Mouse (Mus musculus): Measurements from ENCODE around the gene Emx2. TPM values are rescaled to one million over a fixed set of nuclear protein-coding genes. Genes with fewer than 3 reads are reported as not detected.
A peak's percentile ranks its signal among the peaks of the same experiment; 100 is the strongest.

Emx2 gene
- polyA plus RNA-seq, 1 experiment, result 14.3 TPM

- no peak for DNase-seq
- H3K27ac ChIP-seq (ENCODE audit: insufficient read depth, low read depth, low read length), result no peak overlapping the region
- 47% methylated on average over 6 of the region's 6 CpGs for WGBS
- no peaks in the 10 kb centered on the region for H3K4me1 ChIP-seq (ENCODE audit: control insufficient read depth, insufficient read depth, low read length)
- no peak overlapping the region for H3K4me3 ChIP-seq (ENCODE audit: insufficient read depth, low read depth, low read length)
- no peaks in the 10 kb centered on the region; the same call in 1 of the 2 replicates for H3K36me3 ChIP-seq (ENCODE audit: control insufficient read depth, insufficient read depth, low read length)
- no peak for TF ChIP-seq CTCF (conservative IDR thresholded peaks at IDR 0.05; ENCODE audit: insufficient read depth, insufficient read length, low read depth, low read length)
- no peak for TF ChIP-seq POLR2A (IDR thresholded peaks at IDR 0.05; ENCODE audit: low read depth, low read length)
- H3K27me3 ChIP-seq (replicated peaks; ENCODE audit: control insufficient read depth, insufficient read depth, low read length), result no peaks in the 10 kb centered on the region
Measured at GRCm38 (mm10) chr19:59432286-59432685, 25.9 kb upstream of the Emx2 start.

GRCm38 (mm10) chr19:59450561-59451135 is 7.5 kb upstream of the Emx2 start:
- H3K36me3 ChIP-seq (ENCODE audit: control insufficient read depth, insufficient read depth, low read length), result no peaks in the 10 kb centered on the region
- DNase-seq, result no peak
- no peaks in the 10 kb centered on the region for H3K27me3 ChIP-seq (replicated peaks; ENCODE audit: control insufficient read depth, insufficient read depth, low read length)
- WGBS, result 36% methylated on average over 14 of the region's 14 CpGs
- no peak overlapping the region for H3K27ac ChIP-seq (ENCODE audit: insufficient read depth, low read depth, low read length)
- H3K4me1 ChIP-seq (ENCODE audit: control insufficient read depth, insufficient read depth, low read length), result peaks cover 4% of the 10 kb centered on the region; the same call in 1 of the 2 replicates
- H3K4me3 ChIP-seq (ENCODE audit: insufficient read depth, low read depth, low read length), result no peak overlapping the region
- no peak for TF ChIP-seq CTCF (conservative IDR thresholded peaks at IDR 0.05; ENCODE audit: insufficient read depth, insufficient read length, low read depth, low read length)
- TF ChIP-seq POLR2A (IDR thresholded peaks at IDR 0.05; ENCODE audit: low read depth, low read length), result no peak

- Histone ChIP-seq H3K4me3 (ENCODE audit: insufficient read depth, low read depth, low read length) (0 out of 2 replicates have a peak overlapping the region, but pooled peaks have one; percentile 5), H3K36me3 (ENCODE audit: control insufficient read depth, insufficient read depth, low read length) (no peaks in the 10 kb centered on the region), H3K27ac (ENCODE audit: insufficient read depth, low read depth, low read length) (no peak overlapping the region), H3K4me1 (ENCODE audit: control insufficient read depth, insufficient read depth, low read length) (peaks cover 6% of the 10 kb centered on the region; the same call in 1 of the 2 replicates), H3K27me3 (replicated peaks; ENCODE audit: control insufficient read depth, insufficient read depth, low read length) (no peaks in the 10 kb centered on the region)
- WGBS, result 21% methylated on average over 31 of the region's 31 CpGs
- no peak for DNase-seq
- TF ChIP-seq CTCF (conservative IDR thresholded peaks at IDR 0.05; ENCODE audit: insufficient read depth, insufficient read length, low read depth, low read length) (no peak), POLR2A (IDR thresholded peaks at IDR 0.05; ENCODE audit: low read depth, low read length) (no peak)
Measured at GRCm38 (mm10) chr19:59451441-59451951, 6.7 kb upstream of the Emx2 start.

- H3K27me3 ChIP-seq (replicated peaks; ENCODE audit: control insufficient read depth, insufficient read depth, low read length), result no peaks in the 10 kb centered on the region
- peaks cover 6% of the 10 kb centered on the region; the same call in 1 of the 2 replicates for H3K4me1 ChIP-seq (ENCODE audit: control insufficient read depth, insufficient read depth, low read length)
- H3K27ac ChIP-seq (ENCODE audit: insufficient read depth, low read depth, low read length), result no peak overlapping the region
- H3K36me3 ChIP-seq (ENCODE audit: control insufficient read depth, insufficient read depth, low read length), result no peaks in the 10 kb centered on the region
- TF ChIP-seq POLR2A (IDR thresholded peaks at IDR 0.05; ENCODE audit: low read depth, low read length), result no peak
- TF ChIP-seq CTCF (conservative IDR thresholded peaks at IDR 0.05; ENCODE audit: insufficient read depth, insufficient read length, low read depth, low read length), result no peak
- no peak overlapping the region for H3K4me3 ChIP-seq (ENCODE audit: insufficient read depth, low read depth, low read length)
- WGBS, result 51% methylated on average over 4 of the region's 4 CpGs
- no peak for DNase-seq
Measured at GRCm38 (mm10) chr19:59452321-59452720, 5.9 kb upstream of the Emx2 start.

GRCm38 (mm10) chr19:59453591-59453990 is 4.6 kb upstream of the Emx2 start:
- DNase-seq, result no peak
- H3K27me3 ChIP-seq (replicated peaks; ENCODE audit: control insufficient read depth, insufficient read depth, low read length), result no peaks in the 10 kb centered on the region
- H3K36me3 ChIP-seq (ENCODE audit: control insufficient read depth, insufficient read depth, low read length), result no peaks in the 10 kb centered on the region
- no peak overlapping the region for H3K27ac ChIP-seq (ENCODE audit: insufficient read depth, low read depth, low read length)
- peaks cover 6% of the 10 kb centered on the region; the same call in 1 of the 2 replicates for H3K4me1 ChIP-seq (ENCODE audit: control insufficient read depth, insufficient read depth, low read length)
- TF ChIP-seq CTCF (conservative IDR thresholded peaks at IDR 0.05; ENCODE audit: insufficient read depth, insufficient read length, low read depth, low read length), result no peak
- no peak for TF ChIP-seq POLR2A (IDR thresholded peaks at IDR 0.05; ENCODE audit: low read depth, low read length)
- 48% methylated on average over 13 of the region's 13 CpGs for WGBS
- H3K4me3 ChIP-seq (ENCODE audit: insufficient read depth, low read depth, low read length), result no peak overlapping the region

GRCm38 (mm10) chr19:59454196-59454595 is 4.0 kb upstream of the Emx2 start:
- WGBS, result under 1% methylated on average over 18 of the region's 18 CpGs

GRCm38 (mm10) chr19:59455671-59456070 is 2.5 kb upstream of the Emx2 start:
- peaks cover 6% of the 10 kb centered on the region; the same call in 1 of the 2 replicates for H3K4me1 ChIP-seq (ENCODE audit: control insufficient read depth, insufficient read depth, low read length)
- WGBS, result 5% methylated on average over 7 of the region's 7 CpGs
- DNase-seq, result peak; percentile 95
- no peaks in the 10 kb centered on the region for H3K27me3 ChIP-seq (replicated peaks; ENCODE audit: control insufficient read depth, insufficient read depth, low read length)
- no peaks in the 10 kb centered on the region for H3K36me3 ChIP-seq (ENCODE audit: control insufficient read depth, insufficient read depth, low read length)
- peak overlapping the region; percentile 98 for H3K27ac ChIP-seq (ENCODE audit: insufficient read depth, low read depth, low read length)
- H3K4me3 ChIP-seq (ENCODE audit: insufficient read depth, low read depth, low read length), result no peak overlapping the region
- peak; percentile 44 for TF ChIP-seq CTCF (conservative IDR thresholded peaks at IDR 0.05; ENCODE audit: insufficient read depth, insufficient read length, low read depth, low read length)
- TF ChIP-seq POLR2A (IDR thresholded peaks at IDR 0.05; ENCODE audit: low read depth, low read length), result no peak

More at GRCm38 (mm10) chr19:59454196-59454595, 4.0 kb upstream of the Emx2 start:
- Histone ChIP-seq H3K36me3 (ENCODE audit: control insufficient read depth, insufficient read depth, low read length) (no peaks in the 10 kb centered on the region), H3K4me1 (ENCODE audit: control insufficient read depth, insufficient read depth, low read length) (peaks cover 6% of the 10 kb centered on the region; the same call in 1 of the 2 replicates), H3K27ac (ENCODE audit: insufficient read depth, low read depth, low read length) (no peak overlapping the region), H3K27me3 (replicated peaks; ENCODE audit: control insufficient read depth, insufficient read depth, low read length) (no peaks in the 10 kb centered on the region), H3K4me3 (ENCODE audit: insufficient read depth, low read depth, low read length) (no peak overlapping the region)
- peak; percentile 84 for DNase-seq
- TF ChIP-seq POLR2A (IDR thresholded peaks at IDR 0.05; ENCODE audit: low read depth, low read length) (no peak), CTCF (conservative IDR thresholded peaks at IDR 0.05; ENCODE audit: insufficient read depth, insufficient read length, low read depth, low read length) (peak; percentile 88)
